Mouse (Mus musculus): Measurements from ENCODE around the gene Myh2. TPM values are rescaled to one million over a fixed set of nuclear protein-coding genes. Genes with fewer than 3 reads are reported as not detected.

Myh2 gene
- polyA plus RNA-seq, 1 experiment = not detected

DNA sequence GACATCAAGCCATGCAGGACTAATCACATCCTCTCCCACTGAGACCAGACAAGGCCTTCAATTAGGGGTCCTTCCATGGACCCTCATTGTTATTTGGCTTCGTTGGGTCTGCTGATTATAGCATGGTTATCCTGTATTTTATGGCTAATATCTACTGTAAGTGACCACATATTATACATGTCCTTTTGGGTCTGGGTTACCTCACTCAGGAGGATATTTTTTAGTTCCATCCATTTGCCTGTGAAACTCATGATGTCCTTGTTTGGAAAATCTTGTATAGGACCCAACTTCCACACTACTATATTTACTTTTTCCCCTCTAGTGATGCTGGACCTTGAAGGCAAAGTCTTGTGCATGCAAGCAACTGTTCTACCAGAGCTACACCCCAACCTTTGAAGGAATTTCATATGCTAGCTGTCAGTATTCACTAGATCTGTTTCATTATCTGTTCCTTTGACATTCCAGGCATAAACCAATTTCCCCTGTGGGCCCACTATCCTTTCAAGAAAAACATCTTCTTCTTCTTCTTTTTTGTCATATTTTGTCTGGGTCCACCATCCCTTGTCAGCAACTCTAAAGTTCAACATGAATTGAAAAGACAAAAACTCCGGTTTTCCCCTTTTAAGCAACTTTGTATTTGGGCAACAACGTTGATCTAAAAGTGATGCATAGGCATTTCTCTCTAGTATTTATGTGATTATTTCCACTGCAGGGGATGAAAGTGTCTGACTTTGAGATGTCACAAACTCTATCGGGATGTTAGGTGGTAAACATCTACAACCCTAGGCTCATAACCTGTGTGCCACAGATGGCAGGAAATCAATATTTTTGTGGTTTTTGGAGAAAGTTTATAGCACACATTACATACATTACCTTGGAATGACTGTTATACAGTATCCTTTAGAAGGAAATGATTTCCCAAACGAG, 25.1 kb upstream of the Myh2 start:
- H3K4me1 ChIP-seq (ENCODE audit: control insufficient read depth, insufficient read depth, insufficient read length, low read length) = no peaks in the 10 kb centered on the region
- H3K4me3 ChIP-seq (ENCODE audit: low read depth, low read length) = no peak overlapping the region
- H3K27ac ChIP-seq (ENCODE audit: insufficient read depth, low read depth, low read length) = no peak overlapping the region
- TF ChIP-seq POLR2A (IDR thresholded peaks at IDR 0.05; ENCODE audit: low read depth, low read length) (no peak), CTCF (IDR thresholded peaks at IDR 0.05; ENCODE audit: extremely low read depth, insufficient read length, insufficient replicate concordance, low read depth, low read length) (no peak)
- WGBS = 72% methylated on average over 5 of the region's 5 CpGs
- H3K27me3 ChIP-seq (ENCODE audit: control insufficient read depth, insufficient read depth, low read length) = no peaks in the 10 kb centered on the region; the same call in 1 of the 2 replicates
- no peaks in the 10 kb centered on the region for H3K36me3 ChIP-seq (ENCODE audit: control insufficient read depth, insufficient read depth, low read length)

DNA sequence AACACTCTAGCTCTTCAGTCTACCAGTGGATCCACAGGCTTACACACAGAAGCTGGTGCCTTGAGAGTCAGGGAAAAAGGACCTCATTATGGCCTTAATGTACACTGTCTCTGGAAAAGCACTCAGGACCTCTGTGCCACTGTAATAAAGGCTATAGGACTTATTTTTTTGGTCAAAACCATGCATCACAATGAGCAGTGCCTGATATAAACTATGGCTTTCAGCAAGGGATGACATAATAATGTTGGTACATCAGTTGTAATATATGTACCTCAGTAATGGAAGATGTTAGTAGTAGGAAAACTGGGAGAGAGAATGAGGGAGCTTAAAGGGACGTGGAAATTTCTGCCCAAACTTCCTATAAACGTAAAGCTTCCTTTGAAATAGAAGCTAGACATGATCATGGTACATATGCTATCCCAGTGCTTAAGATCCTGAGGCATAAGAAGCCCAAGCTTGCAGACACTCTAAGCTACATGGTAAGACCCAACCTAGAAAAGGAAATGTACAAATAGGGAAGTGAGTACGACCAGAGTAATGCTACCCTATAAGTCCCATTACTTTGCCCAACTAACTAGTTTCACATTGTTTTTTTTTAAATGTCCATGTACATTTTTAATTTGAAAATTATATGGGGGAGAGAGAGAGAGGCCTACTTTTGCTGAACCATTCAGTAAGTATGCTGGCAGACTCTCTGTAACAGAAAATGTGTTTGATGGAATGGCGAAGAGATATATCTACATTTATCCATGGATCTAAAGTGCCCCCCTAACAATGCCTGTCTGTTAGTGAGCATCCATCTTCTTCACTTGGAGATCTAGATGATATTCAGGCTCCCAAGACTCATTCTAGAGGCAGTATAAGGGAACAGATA, 24.2 kb upstream of the Myh2 start:
- H3K4me1 ChIP-seq (ENCODE audit: control insufficient read depth, insufficient read depth, insufficient read length, low read length) = no peaks in the 10 kb centered on the region
- H3K4me3 ChIP-seq (ENCODE audit: low read depth, low read length) = no peak overlapping the region
- no peaks in the 10 kb centered on the region for H3K27me3 ChIP-seq (ENCODE audit: control insufficient read depth, insufficient read depth, low read length)
- H3K27ac ChIP-seq (ENCODE audit: insufficient read depth, low read depth, low read length) = no peak overlapping the region
- H3K36me3 ChIP-seq (ENCODE audit: control insufficient read depth, insufficient read depth, low read length) = no peaks in the 10 kb centered on the region
- TF ChIP-seq POLR2A (IDR thresholded peaks at IDR 0.05; ENCODE audit: low read depth, low read length) (no peak), CTCF (IDR thresholded peaks at IDR 0.05; ENCODE audit: extremely low read depth, insufficient read length, insufficient replicate concordance, low read depth, low read length) (no peak)
- WGBS = 86% methylated on average over 4 of the region's 4 CpGs

DNA sequence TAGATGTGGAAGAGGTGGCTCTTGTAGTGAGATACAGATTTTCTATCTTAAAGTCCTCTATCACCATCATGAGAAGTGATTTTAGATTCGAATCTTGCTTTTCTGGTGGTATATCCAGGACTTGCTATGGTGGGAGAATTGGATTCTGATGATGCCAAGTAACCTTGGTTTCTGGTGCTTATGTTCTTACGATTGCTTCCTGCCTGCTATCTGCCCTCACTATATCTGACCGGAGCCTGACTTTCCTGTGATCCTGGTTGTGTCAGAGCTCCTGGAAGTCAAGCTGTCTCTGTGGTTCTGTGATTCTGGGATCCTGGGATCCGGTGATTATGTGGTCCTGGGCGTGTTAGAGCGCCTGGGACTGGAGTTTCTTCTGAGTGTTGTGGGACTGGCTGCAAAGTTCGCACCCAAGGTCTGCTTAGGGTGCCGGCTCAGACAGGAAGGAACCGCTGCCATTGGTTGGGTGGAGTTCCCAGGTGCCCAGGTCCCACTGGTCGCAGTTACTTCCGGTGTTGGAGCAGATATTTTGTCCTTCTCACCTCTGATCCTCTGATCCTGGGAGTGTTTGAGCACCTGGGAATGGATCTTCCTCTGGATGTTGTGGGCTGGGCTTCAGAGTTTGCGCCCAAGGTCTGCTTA, 23.4 kb upstream of the Myh2 start:
- H3K36me3 ChIP-seq (ENCODE audit: control insufficient read depth, insufficient read depth, low read length) = no peaks in the 10 kb centered on the region
- H3K27ac ChIP-seq (ENCODE audit: insufficient read depth, low read depth, low read length) = no peak overlapping the region
- no peaks in the 10 kb centered on the region for H3K27me3 ChIP-seq (ENCODE audit: control insufficient read depth, insufficient read depth, low read length)
- TF ChIP-seq POLR2A (IDR thresholded peaks at IDR 0.05; ENCODE audit: low read depth, low read length) (no peak), CTCF (IDR thresholded peaks at IDR 0.05; ENCODE audit: extremely low read depth, insufficient read length, insufficient replicate concordance, low read depth, low read length) (no peak)
- H3K4me1 ChIP-seq (ENCODE audit: control insufficient read depth, insufficient read depth, insufficient read length, low read length) = no peaks in the 10 kb centered on the region
- WGBS = 88% methylated on average over 12 of the region's 12 CpGs
- no peak overlapping the region for H3K4me3 ChIP-seq (ENCODE audit: low read depth, low read length)

DNA sequence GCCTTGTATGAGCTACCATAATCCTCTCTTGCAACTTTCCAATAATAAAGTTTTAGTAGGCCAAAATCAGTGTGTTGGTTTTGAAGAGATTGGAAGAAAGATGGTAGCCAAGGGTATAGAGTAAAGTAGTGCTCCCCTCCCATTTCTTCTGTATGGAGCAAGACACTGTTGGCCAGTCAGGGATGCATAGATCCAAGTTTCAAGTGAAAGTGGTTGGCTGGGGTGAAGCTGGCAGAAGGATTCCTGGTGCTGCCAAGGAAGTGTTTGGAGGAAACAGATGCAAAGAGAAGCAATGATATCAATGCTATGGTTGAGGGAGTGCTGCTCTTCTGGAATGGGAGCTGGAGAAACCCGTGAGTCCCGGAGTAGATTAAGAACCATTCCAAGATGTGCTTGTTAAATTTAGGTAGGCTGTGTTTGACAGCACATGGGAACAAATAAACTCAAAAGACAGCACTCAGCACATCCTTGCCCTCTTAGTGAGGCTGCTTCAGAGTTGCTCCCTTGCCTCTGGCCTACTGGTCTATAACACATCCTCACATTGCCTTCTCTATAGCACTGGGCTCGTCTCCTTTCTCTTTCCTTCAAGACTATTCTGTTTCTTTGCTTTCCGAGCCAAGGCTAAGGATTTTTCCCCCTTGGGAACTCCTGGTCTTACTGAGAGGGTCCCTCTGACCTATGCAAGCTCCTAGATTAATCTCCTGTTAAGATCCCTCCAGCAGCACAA, 22.4 kb upstream of the Myh2 start:
- TF ChIP-seq POLR2A (IDR thresholded peaks at IDR 0.05; ENCODE audit: low read depth, low read length) (no peak), CTCF (IDR thresholded peaks at IDR 0.05; ENCODE audit: extremely low read depth, insufficient read length, insufficient replicate concordance, low read depth, low read length) (no peak)
- WGBS = 68% methylated on average over 4 of the region's 4 CpGs
- Histone ChIP-seq H3K36me3 (ENCODE audit: control insufficient read depth, insufficient read depth, low read length) (no peaks in the 10 kb centered on the region), H3K27me3 (ENCODE audit: control insufficient read depth, insufficient read depth, low read length) (no peaks in the 10 kb centered on the region), H3K4me3 (ENCODE audit: low read depth, low read length) (no peak overlapping the region), H3K4me1 (ENCODE audit: control insufficient read depth, insufficient read depth, insufficient read length, low read length) (no peaks in the 10 kb centered on the region), H3K27ac (ENCODE audit: insufficient read depth, low read depth, low read length) (no peak overlapping the region)

DNA sequence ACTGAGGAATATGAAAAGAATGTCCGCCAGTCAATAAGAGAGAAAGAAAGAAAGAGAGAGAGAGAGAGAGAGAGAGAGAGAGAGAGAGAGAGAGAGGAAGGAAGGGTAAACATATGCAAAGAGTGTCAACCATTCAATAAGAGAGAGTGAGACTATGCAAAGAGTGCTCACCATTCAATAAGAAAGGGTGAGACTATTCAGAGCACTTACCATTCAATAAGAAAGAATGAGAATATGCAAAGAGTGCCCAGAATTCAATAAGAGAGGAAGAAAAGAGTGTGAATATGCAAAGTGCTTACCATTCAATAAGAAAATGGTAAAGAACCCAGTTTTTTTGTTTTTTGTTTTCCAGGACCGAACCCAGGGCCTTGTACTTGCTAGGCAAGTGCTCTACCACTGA, 20.6 kb upstream of the Myh2 start:
- Histone ChIP-seq H3K36me3 (ENCODE audit: control insufficient read depth, insufficient read depth, low read length) (no peaks in the 10 kb centered on the region), H3K4me3 (ENCODE audit: low read depth, low read length) (no peak overlapping the region), H3K27me3 (ENCODE audit: control insufficient read depth, insufficient read depth, low read length) (no peaks in the 10 kb centered on the region), H3K4me1 (ENCODE audit: control insufficient read depth, insufficient read depth, insufficient read length, low read length) (no peaks in the 10 kb centered on the region), H3K27ac (ENCODE audit: insufficient read depth, low read depth, low read length) (no peak overlapping the region)
- WGBS = 92% methylated on average over 2 of the region's 2 CpGs
- TF ChIP-seq CTCF (IDR thresholded peaks at IDR 0.05; ENCODE audit: extremely low read depth, insufficient read length, insufficient replicate concordance, low read depth, low read length) (no peak), POLR2A (IDR thresholded peaks at IDR 0.05; ENCODE audit: low read depth, low read length) (no peak)

DNA sequence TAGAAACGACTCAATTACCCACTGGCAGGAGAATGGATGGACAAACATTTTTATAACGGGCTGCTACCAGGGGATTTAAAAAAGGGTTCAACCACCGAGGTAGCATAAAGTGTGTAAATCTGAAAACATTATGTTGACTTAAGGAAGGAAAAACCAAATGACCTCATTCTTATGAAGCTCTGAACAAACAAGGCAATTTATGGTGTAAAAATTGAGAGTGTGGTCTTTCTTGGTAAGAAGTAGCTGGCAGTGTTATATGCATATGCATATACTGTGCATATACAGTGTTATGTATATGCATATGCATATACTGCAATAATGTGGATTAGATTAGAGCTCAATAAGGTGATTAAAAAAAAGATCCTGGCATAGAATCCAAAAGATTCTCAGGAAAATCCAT, 19.7 kb upstream of the Myh2 start:
- Histone ChIP-seq H3K4me3 (ENCODE audit: low read depth, low read length) (no peak overlapping the region), H3K27me3 (ENCODE audit: control insufficient read depth, insufficient read depth, low read length) (no peaks in the 10 kb centered on the region), H3K4me1 (ENCODE audit: control insufficient read depth, insufficient read depth, insufficient read length, low read length) (no peaks in the 10 kb centered on the region), H3K27ac (ENCODE audit: insufficient read depth, low read depth, low read length) (no peak overlapping the region), H3K36me3 (ENCODE audit: control insufficient read depth, insufficient read depth, low read length) (no peaks in the 10 kb centered on the region)
- TF ChIP-seq CTCF (IDR thresholded peaks at IDR 0.05; ENCODE audit: extremely low read depth, insufficient read length, insufficient replicate concordance, low read depth, low read length) (no peak), POLR2A (IDR thresholded peaks at IDR 0.05; ENCODE audit: low read depth, low read length) (no peak)
- 50% methylated on average over 3 of the region's 3 CpGs for WGBS

All from small intestine, adult 2 months (tissue).